ENCODE assay signal across 8 mouse cellular contexts in the genomic region with DNA sequence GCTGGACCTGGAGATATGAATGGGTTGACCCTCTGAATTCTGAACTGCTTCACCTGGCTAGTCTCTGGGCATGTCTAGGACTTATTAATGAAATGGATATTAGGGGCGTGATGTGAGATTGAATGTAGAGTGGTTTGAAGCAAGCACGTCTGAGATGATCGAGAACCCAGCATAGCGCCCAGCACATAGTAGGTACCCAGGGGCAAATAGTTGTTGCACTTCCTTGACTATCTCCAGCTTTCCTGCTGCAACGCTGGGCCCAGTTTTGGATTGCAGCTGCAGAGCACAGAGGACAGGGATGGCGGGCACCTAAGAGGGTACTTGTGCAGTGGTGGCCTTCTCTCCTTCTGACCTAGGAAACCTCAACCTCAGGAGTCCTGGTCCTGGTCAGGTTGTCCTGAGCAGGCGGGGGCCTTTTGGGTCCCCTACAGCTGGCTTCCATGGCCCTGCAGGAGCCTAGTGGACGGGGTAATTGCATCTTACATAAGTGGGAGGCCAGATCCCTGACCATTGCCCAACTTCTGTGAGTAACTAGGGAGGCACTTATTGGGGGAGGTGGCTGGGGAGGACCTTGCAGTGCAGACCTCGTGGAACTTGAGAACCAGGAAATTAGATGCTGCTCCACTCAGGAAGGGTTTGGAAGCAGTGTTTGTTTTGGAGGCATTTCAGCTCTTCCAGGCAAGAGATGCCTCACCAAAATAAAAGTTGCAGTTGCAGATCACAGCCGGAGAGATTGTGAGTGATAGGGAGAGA. TPM values are rescaled to one million over a fixed set of nuclear protein-coding genes. Genes with fewer than 3 reads are reported as not detected.
DNase-seq lines count a peak whose midpoint lies in the region; ATAC-seq and TF ChIP-seq lines count a peak whose summit lies in the region.

No protein-coding gene starts in this region.

- TF ChIP-seq CTCF in ES-Bruce4 (IDR thresholded peaks at IDR 0.05; ENCODE audit: low read depth, low read length) = no peak
- TF ChIP-seq CTCF in thymus, adult 2 months (IDR thresholded peaks at IDR 0.05; ENCODE audit: borderline replicate concordance, control insufficient read depth, extremely low read depth, insufficient read depth, low read length, poor library complexity) = no peak

- TF ChIP-seq EP300 in ES-Bruce4 (IDR thresholded peaks at IDR 0.05; ENCODE audit: insufficient read depth, low read depth, low read length) = no peak

- TF ChIP-seq POLR2A in ES-Bruce4 (IDR thresholded peaks at IDR 0.05; ENCODE audit: insufficient read depth, low read length) = no peak
- TF ChIP-seq POLR2A in thymus, adult 2 months (IDR thresholded peaks at IDR 0.05; ENCODE audit: control insufficient read depth, extremely low read depth, insufficient read depth, low read length, poor library complexity) = no peak

- no peak overlapping the region for H3K27ac ChIP-seq in ES-Bruce4 (ENCODE audit: insufficient read depth, low read length)
- H3K27ac ChIP-seq in heart, embryonic 12.5 days (ENCODE audit: poor library complexity, severe bottlenecking) = peak overlapping the region; percentile 49; the same call in 1 of the 2 replicates
- no peak overlapping the region for H3K27ac ChIP-seq in midbrain, embryonic 10.5 days (replicated peaks)
- H3K27ac ChIP-seq in thymus, adult 2 months (ENCODE audit: control insufficient read depth, insufficient read depth, low read length) = no peak overlapping the region

- WGBS in heart, embryonic 12.5 days = 72% methylated on average over 10 of the region's 10 CpGs
- 89% methylated on average over 10 of the region's 10 CpGs for WGBS in midbrain, embryonic 10.5 days
- WGBS in thymus, adult 2 months = 90% methylated on average over 10 of the region's 10 CpGs

- H3K4me2 ChIP-seq in heart, embryonic 12.5 days = peak overlapping the region; percentile 88

- peak overlapping the region; percentile 88; the same call in 1 of the 2 replicates for H3K9ac ChIP-seq in ES-Bruce4 (ENCODE audit: low read depth, poor library complexity, severe bottlenecking)
- peak overlapping the region; percentile 92 for H3K9ac ChIP-seq in heart, embryonic 12.5 days

- H3K4me1 ChIP-seq in ES-Bruce4 (ENCODE audit: control insufficient read depth, insufficient read depth, low read length) = peaks cover 5% of the 10 kb centered on the region
- peaks cover 65% of the 10 kb centered on the region for H3K4me1 ChIP-seq in heart, embryonic 12.5 days (replicated peaks)
- H3K4me1 ChIP-seq in midbrain, embryonic 10.5 days = peaks cover 51% of the 10 kb centered on the region
- H3K4me1 ChIP-seq in thymus, adult 2 months (replicated peaks; ENCODE audit: control insufficient read depth, insufficient read depth, low read length) = peaks cover 32% of the 10 kb centered on the region

- no peaks in the 10 kb centered on the region for H3K27me3 ChIP-seq in ES-Bruce4 (ENCODE audit: control insufficient read depth, insufficient read depth, low read length, poor library complexity, severe bottlenecking)
- no peaks in the 10 kb centered on the region for H3K27me3 ChIP-seq in heart, embryonic 12.5 days (replicated peaks)
- H3K27me3 ChIP-seq in midbrain, embryonic 10.5 days (ENCODE audit: low read depth, poor library complexity, severe bottlenecking) = no peaks in the 10 kb centered on the region; the same call in 1 of the 2 replicates
- no peaks in the 10 kb centered on the region for H3K27me3 ChIP-seq in thymus, adult 2 months (ENCODE audit: control insufficient read depth, insufficient read depth, low read length)

- H3K9me3 ChIP-seq in ES-Bruce4 (replicated peaks; ENCODE audit: control insufficient read depth, insufficient read depth, low read length, poor library complexity, severe bottlenecking) = no peaks in the 10 kb centered on the region
- H3K9me3 ChIP-seq in heart, embryonic 12.5 days (replicated peaks) = no peaks in the 10 kb centered on the region
- no peaks in the 10 kb centered on the region for H3K9me3 ChIP-seq in midbrain, embryonic 10.5 days (replicated peaks)

- H3K36me3 ChIP-seq in ES-Bruce4 (ENCODE audit: control insufficient read depth, insufficient read depth, low read length, poor library complexity, severe bottlenecking) = 0 out of 2 replicates have a peak, but pooled peaks cover 3% of the 10 kb centered on the region
- H3K36me3 ChIP-seq in heart, embryonic 12.5 days = no peaks in the 10 kb centered on the region
- peaks cover 11% of the 10 kb centered on the region for H3K36me3 ChIP-seq in midbrain, embryonic 10.5 days
- H3K36me3 ChIP-seq in thymus, adult 2 months (ENCODE audit: control insufficient read depth, insufficient read depth, low read length) = no peaks in the 10 kb centered on the region

- no peak overlapping the region for H3K4me3 ChIP-seq in ES-Bruce4 (ENCODE audit: low read depth, low read length)
- peak overlapping the region; percentile 90 for H3K4me3 ChIP-seq in heart, embryonic 12.5 days
- H3K4me3 ChIP-seq in midbrain, embryonic 10.5 days = peak overlapping the region; percentile 91
- no peak overlapping the region for H3K4me3 ChIP-seq in thymus, adult 2 months (ENCODE audit: control insufficient read depth, insufficient read depth, low read length)

- ATAC-seq in heart, embryonic 12.5 days (ENCODE audit: insufficient number of reproducible peaks, low FRiP score) = no peak
- no peak for ATAC-seq in erythroid progenitor cell, adult 5-6 weeks (replicated peaks; ENCODE audit: low FRiP score, poor library complexity, severe bottlenecking)

- peak; percentile 59 for DNase-seq in adrenal gland, postnatal 25 days
- DNase-seq in kidney, postnatal 10 days = peak; percentile 52
- no peak for DNase-seq in midbrain, embryonic 10.5 days (ENCODE audit: low spot score)
- DNase-seq in thymus, adult 2 months = no peak
- DNase-seq in cerebellum, adult 8-10 months = no peak

RNA-seq across cellular contexts. Expression of a gene that starts 1.5 kb away (rescaled TPM):
- 22.5 and 26.1 TPM in 2 replicates for polyA plus RNA-seq in ES-Bruce4 (2011; ENCODE audit: insufficient read depth, insufficient read length, low read depth, missing spikeins)
- 128 and 161 TPM in 2 replicates for total RNA-seq in adrenal gland, postnatal 25 days (2021)
- polyA plus RNA-seq in heart, embryonic 12.5 days (2016; fragmentation: Nextera tagmentation; extraction: Ambion mirVana) = 77.6 and 78.5 TPM in 2 replicates
- polyA plus RNA-seq in midbrain, embryonic 10.5 days (2016; fragmentation: Nextera tagmentation; extraction: Ambion mirVana) = 55.7 and 65.1 TPM in 2 replicates
- 30.9 and 33.1 TPM in 2 replicates for polyA plus RNA-seq in thymus, adult 2 months (2012; rRNA removed)
- 105 and 148 TPM in 2 replicates for total RNA-seq in erythroid progenitor cell, adult 5-6 weeks (2015; ENCODE audit: low replicate concordance)
- 93.2 and 132 TPM in 2 replicates for total RNA-seq in erythroid progenitor cell, adult 5-6 weeks (2017; ENCODE audit: low replicate concordance)

RNA-seq across cellular contexts. Expression of a gene that starts 18.8 kb away (rescaled TPM):
- 20.5 and 21.6 TPM in 2 replicates for polyA plus RNA-seq in ES-Bruce4 (2011; ENCODE audit: insufficient read depth, insufficient read length, low read depth, missing spikeins)
- total RNA-seq in adrenal gland, postnatal 25 days (2021) = 21.5 and 27.5 TPM in 2 replicates
- 22.1 and 25.5 TPM in 2 replicates for polyA plus RNA-seq in heart, embryonic 12.5 days (2016; fragmentation: Nextera tagmentation; extraction: Ambion mirVana)
- 18.0 and 26.9 TPM in 2 replicates for polyA plus RNA-seq in midbrain, embryonic 10.5 days (2016; fragmentation: Nextera tagmentation; extraction: Ambion mirVana)
- 62.9 and 63.8 TPM in 2 replicates for polyA plus RNA-seq in thymus, adult 2 months (2012; rRNA removed)
- total RNA-seq in erythroid progenitor cell, adult 5-6 weeks (2015; ENCODE audit: low replicate concordance) = 32.1 and 36.0 TPM in 2 replicates
- total RNA-seq in erythroid progenitor cell, adult 5-6 weeks (2017; ENCODE audit: low replicate concordance) = 17.2 and 29.4 TPM in 2 replicates

RNA-seq across cellular contexts. Expression of a gene that starts 54.3 kb away (rescaled TPM):
- 46.6 and 54.0 TPM in 2 replicates for polyA plus RNA-seq in ES-Bruce4 (2011; ENCODE audit: insufficient read depth, insufficient read length, low read depth, missing spikeins)
- total RNA-seq in adrenal gland, postnatal 25 days (2021) = 40.4 and 41.5 TPM in 2 replicates
- polyA plus RNA-seq in heart, embryonic 12.5 days (2016; fragmentation: Nextera tagmentation; extraction: Ambion mirVana) = 52.6 and 53.9 TPM in 2 replicates
- polyA plus RNA-seq in midbrain, embryonic 10.5 days (2016; fragmentation: Nextera tagmentation; extraction: Ambion mirVana) = 71.0 and 75.7 TPM in 2 replicates
- polyA plus RNA-seq in thymus, adult 2 months (2012; rRNA removed) = 72.9 and 76.7 TPM in 2 replicates
- total RNA-seq in erythroid progenitor cell, adult 5-6 weeks (2015; ENCODE audit: low replicate concordance) = 9.2 and 16.2 TPM in 2 replicates
- 10.7 and 16.8 TPM in 2 replicates for total RNA-seq in erythroid progenitor cell, adult 5-6 weeks (2017; ENCODE audit: low replicate concordance)

Comparison
In these comparisons a context has a peak if more than half of its experiments do, and no peak if none do; other contexts are left out.
1. H3K4me3 ChIP-seq: peak in heart, embryonic 12.5 days (single experiment) and midbrain, embryonic 10.5 days (single experiment); none in ES-Bruce4 (single experiment) and thymus, adult 2 months (single experiment).
2. DNase-seq: peak in adrenal gland, postnatal 25 days (single experiment) and kidney, postnatal 10 days (single experiment); none in midbrain, embryonic 10.5 days (single experiment), thymus, adult 2 months (single experiment) and cerebellum, adult 8-10 months (single experiment).